Mouse (Mus musculus) right cerebral cortex, postnatal 14 days (tissue): Measurements from ENCODE around the gene 1700028P14Rik.
A peak's percentile ranks its signal among the peaks of the same experiment; 100 is the strongest.
"Not testable (repeated sequence)": the region's sequence is repeated elsewhere in the genome, so short reads cannot be mapped to it uniquely, and the experiment has no call there.

Experiments used
- DNase-seq: peaks from one replicate; pipeline ENCODE4 v3.0.0; 2022

1700028P14Rik gene

DNA sequence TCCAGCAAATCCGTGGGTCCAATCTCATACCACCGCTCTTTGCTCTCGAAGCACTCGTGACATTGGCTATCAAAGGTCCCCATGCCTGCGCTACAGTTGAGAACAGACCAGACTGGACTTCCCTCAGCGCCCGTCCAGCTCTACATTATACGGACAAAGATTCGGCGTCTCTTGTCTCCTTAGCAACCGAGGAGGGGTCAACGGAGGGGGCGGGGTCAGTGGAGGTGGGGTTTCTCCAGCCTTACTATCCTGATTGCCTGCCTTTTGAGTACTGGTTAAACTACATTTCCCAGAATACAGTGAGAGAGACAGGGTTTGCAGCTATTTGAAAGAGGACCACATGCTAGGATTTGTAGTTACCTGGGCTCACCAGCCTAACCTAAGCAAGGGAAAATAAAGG is at the start of gene 1700028P14Rik:
Gene 1700028P14Rik (minus strand): TSS at position 169 of the 400 bp plus-strand sequence.
- peak; percentile 65 for DNase-seq

DNA sequence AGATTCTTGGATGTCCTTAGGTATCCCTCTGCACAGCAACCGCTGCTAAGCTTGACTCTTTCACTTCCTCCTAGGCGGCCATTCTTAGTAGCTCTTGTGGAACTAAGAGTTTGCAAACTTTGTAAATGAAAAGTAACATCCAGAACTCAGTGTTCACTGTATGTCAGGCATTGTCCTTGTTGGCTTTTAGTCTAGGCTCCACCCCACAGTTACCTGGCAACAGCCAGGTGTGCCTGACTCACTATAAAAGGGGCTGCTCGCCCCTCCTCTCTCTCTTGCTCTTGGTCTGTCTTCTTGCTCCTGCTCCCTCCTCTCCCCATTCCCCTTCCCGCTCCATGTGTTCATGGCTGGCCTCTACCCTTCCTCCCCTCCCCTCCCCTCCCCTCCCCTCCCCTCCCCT is 46.5 kb upstream of the 1700028P14Rik start:
- DNase-seq = no peak

DNA sequence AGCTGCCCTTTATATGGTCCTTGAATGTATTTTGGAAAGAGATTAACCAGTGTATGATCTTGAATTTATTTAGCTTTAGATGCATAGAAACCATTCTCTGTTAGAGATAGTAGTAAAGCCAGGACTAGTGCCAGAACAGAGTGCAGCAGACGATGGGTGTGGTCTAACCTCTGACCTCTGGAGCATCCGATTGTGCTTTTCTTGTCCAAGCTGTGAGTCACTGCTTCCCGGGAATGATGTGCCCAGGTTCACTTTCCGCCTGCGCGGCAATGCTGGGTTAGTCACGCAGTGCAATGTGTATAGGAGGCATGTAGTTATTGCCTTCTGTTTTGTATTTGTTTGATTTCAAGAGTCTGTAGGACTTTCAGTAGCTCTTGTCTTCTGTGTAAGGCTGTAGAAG is 45.8 kb upstream of the 1700028P14Rik start:
- no peak for DNase-seq

DNA sequence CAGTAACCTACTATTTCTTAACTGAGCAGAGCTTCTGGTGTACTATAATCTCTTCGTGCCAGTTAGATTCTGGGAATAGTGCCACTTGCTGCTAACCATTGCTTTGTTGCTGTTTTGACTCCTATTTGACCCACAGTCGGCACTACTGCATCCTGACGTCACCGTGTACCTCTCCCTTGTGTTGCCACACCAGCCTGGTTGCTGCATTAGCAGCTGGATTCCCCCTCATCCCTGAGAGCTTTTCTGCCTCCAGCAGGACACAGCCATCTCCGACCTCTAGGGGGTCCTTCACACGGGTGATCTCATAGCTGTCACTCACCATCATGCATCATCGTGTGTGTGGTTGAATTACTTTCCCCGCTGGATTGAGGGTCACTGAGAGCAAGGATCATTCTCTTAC is 45.2 kb upstream of the 1700028P14Rik start:
- DNase-seq = no peak

DNA sequence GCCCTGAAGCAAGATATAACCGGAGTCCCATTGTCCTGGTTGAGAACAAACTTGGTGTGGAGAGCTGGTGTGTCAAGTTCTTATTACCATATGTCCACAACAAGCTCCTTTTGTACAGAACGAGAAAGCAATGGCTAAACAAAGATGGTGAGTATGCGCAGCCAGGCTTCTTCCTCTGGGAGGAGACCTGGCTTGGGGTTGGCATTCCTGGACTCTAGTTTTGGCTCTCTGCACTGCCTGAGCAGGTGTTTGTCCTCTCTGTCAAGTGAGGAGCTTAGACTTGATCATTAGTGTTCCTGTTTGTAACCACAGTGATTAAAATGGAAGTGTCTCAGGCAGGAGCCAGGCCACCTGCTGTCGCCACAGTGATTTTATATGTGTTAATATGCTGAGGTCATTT is 41.7 kb upstream of the 1700028P14Rik start:
- no peak for DNase-seq

DNA sequence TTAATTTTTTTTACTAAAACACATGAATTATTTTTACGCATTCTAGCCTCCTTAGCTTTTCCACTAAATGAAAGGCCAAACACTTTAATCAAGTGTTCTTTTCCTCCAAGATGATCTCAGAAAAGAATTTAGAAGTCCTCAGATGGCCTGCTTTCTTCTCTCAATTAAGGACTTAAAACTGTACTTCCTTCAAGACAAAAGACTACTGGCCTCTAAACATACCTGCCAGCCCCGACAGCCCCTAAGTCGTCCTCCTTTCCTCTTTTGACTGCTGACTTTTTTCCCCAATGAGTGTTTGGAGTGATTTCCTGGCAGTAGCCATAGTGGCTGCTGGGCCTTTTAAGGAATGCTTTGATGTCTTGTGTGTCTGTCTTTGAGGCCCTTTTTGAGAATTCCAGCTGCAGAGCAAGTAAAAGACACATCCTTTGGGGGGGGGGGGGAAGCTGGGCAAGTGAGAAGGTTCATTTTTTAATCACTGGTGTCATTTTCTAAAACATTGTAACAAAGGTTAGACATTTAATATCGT is 35.9 kb upstream of the 1700028P14Rik start:
- DNase-seq = no peak

DNA sequence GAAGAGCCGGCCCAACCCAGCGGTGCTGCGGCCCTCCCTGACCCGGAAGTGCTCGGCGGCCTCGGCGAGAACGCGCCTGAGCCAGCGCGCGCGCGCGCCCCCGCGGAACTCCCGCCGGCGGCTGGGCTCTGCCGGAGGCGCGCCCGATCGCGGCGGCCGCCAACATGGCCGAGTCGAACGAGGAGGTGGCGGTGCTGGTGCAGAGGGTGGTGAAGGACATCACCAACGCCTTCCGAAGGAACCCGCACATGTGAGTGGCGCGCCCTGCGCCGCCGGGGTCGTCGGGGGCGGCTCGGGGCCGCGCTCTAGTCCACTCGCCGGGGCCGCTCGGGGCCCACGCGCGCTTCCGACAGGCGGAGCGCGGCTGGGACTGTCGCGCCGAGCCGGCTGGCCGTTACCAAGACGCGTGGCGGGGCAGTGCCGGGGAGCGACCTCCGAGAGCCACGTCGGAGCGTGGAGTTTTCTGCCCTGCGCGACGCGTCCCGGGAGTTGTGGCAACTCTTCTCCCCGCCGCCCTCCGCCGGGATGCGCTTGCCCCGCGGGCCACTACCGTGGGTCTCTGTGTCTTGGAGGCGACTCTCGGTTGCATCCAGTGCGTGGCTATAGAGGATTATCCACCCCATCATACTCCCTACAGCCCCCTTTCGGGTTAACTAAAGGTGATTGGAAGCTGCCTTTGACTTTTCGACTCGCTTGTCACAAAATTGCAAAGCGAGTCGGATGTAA is 34.8 kb upstream of the 1700028P14Rik start, which contains the start of gene Ptar1:
Gene Ptar1 (plus strand): TSS at position 134 of the 726 bp plus-strand sequence.
- DNase-seq = peak; percentile 88

DNA sequence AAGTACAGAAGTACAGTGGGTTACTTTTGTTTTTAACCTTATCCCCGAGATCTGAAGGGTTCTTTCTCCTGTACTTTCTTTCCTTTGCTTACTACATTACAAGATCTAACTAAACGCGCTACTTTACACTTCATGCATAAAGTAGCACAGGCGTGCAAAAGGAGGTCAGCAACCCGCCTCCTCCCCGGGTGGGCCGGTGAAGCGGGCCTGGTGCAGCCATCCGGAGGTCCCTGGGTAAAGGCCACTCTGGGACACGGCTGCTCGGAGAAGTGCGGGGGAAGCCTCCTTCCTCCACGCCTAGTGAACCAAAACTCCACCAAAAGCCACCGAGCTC is 34.3 kb upstream of the 1700028P14Rik start:
- DNase-seq = no peak

DNA sequence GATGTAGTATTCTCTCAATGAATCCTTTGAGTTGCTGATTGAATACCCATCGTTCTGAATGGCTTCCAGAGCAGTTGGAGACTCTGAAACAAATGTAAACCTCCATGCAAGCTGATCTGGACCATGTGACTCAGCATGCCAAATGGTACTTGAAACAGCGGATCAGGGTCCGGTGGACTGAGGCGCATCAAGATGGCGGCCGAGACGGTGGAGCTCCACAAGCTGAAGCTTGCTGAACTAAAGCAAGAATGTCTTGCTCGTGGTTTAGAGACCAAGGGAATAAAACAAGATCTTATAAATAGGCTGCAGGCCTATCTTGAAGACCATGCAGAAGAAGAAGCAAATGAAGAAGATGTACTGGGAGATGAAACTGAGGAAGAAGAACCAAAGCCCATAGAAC is 23.0 kb upstream of the 1700028P14Rik start:
- DNase-seq = not testable (repeated sequence)

DNA sequence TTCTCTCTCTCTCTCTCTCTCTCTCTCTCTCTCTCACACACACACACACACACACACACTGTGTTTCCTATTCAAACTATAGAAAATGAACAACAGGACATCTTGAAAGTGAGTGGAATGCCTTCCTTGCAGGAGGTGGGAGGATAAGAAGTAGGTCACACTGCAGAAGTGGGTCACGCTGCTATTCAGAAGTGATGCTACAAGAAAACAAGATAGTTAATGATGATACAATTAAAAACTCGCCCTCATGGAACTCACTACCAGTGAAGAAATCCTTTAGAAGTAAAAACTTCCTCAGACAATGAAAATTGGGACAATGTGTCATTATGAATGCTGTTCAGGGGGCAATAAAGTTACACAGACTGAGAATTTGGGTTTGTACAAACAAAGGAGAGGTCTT is 20.4 kb upstream of the 1700028P14Rik start:
- no peak for DNase-seq

DNA sequence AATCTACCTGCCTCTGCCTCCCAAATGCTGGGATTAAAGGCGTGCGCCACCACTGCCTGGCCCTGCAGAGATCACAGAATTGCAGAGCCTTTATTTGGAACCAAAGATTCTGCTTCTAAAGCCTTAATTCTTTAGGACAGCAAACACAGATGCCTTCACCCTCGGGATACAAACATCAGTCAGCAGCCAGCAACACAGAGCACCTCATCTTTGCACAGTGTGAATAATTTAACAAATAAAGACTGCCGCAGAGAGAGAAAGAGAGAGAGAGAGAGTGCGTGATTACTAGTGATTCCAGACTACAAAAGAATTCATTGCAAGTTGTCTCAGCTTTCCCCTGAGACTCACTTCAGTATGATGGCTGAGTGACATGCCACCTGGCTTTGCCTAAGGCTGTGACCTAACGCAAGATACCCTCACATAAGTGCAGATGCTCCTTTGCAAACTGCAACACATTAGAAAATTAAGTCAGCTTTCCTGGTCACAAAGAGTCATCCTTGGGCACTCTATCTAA is 15.6 kb upstream of the 1700028P14Rik start:
- no peak for DNase-seq

DNA sequence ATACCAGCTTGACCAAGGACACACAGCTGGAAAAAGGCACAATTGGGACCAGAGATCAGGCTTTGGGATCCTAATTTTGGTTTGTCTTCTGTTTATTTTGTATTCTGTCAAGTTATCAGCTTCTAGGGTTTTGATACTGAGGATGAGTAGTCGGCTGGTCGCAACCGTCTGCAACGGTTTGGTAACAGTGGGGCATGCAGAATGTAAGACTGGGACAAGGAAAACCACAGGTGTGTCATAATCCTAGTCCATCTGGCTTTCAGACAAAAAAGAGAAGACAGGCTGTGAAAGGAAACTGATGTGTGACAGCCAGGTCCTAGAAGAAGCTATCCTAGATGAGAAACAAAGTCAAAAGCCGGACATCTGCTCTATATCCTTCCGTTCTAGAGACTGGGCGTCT is 11.5 kb upstream of the 1700028P14Rik start:
- DNase-seq = no peak

DNA sequence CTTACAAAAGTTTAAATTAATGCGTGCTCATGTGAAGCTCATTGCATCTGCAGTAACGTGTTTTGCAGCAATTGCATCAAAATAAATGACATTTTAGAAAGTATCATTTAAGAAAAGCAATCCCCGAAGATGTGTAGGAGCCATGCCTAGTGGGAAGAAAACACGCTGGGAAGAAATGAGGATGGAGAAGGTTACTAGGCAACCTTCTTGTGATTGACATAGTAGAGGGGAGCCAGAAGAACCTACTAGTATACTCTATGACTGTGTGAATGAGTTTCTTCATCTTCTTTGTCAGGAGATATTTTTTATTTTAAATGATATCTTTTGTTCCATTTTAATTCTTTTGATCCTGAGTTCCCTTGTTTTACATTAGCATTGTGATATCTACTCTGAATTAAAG is 5.7 kb upstream of the 1700028P14Rik start:
- DNase-seq = no peak

DNA sequence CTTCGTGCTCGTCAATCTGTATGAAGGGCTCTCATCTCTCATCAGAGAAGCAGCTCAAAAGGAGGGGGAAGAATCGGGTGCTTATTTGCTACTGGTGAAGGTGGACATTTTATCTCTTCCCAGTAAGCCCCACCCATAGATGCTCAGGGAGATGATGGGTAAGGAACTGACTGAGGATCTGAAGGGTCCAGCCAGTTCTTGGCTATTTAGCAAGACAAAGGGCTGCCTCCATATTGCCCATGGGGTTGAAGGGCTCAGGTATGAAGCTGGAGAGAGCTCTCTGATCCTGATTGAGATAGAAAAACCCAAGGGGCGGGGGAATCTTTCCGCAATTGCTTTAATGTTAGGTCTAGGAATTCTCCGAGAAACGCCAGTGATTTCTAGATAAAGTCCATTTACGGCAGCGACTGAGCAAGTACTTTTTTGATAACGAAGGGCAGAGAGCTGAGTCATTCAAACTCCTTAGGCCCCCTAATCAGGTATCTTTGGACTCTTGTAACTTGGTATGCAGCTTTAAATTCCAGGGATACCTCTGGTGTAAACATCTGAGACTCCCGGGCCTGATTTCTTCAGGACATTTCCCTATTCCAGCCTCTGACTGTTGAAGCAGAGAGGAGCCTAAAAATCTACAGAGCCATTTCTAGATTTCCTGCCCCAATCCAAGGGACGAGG is 4.8 kb upstream of the 1700028P14Rik start:
- DNase-seq = no peak

DNA sequence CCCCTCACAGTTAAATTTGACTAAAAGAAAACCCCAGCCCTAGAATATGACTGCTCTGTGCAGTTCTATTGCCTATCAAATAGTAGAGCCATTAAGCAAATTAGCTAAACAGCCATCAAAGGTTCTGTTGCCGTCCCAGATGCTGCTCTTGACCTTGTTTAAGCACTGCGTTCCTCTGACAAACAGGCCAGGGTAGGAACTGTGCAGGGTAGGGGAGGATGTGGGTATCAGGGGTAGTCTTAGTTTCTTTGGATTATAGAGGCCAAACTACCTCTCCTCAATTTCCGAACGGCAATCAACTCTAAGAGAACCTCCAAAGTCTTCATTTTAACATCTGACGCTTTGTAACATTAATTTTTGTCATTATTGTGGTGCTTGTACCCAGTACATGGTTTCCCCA is 542 bp upstream of the 1700028P14Rik start:
- no peak for DNase-seq

DNA sequence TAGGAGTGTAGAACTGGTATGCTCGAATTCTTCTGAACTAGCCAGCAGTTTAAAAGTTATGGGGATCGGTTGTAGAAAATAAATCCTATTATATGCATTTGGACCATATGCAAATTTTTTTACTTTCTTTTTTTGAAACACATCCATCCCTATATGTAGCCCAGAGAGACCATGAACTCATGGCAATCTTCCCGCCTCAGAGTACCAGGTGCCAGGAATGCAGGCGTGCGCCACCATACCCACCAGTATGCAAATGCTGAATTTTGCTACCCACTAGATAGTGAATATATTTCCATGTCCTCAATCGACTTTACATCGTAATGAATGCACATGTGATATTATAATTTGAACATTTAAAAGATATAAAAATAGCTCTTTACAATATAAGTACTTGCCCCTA is 5.3 kb downstream of the 1700028P14Rik start:
- DNase-seq = peak; percentile 28

DNA sequence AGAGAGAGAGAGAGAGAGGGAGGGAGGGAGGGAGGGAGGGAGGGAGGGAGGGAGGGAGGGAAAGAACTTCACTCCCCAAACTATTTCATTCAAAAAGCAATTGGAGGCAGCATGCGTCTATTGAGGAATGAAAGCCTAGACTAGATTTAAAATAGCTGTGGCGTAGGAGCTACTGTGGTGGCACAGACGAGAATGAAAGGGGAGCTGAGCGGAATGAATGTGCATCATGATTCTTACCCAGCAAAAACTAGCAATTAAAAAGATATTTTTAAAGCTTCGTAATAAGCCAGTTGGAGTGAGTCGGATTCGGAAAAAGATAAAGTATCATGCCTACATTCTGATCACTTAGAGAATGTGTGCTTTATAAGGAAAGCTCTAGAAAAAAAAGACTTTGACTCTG is 7.3 kb downstream of the 1700028P14Rik start:
- no peak for DNase-seq

DNA sequence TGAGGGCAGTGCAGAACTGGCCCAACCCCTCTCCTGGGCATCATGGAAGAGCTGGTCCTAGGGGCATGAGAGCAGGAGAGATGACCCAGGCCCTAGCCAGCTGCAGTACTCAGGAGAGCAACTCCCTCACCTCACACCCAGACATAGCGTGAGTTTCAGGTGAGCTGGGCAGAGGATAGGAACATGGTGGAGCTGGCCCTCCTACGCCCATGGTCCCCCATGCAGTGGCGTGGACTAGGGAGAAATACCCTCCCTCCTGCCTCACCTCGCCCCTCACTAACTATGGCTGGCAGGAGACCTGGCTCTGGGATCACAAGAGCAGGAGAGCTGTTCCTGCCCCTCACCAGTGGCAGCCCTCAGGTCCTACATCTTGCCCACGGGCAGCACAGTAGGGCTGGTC is 8.8 kb downstream of the 1700028P14Rik start:
- DNase-seq = no peak

DNA sequence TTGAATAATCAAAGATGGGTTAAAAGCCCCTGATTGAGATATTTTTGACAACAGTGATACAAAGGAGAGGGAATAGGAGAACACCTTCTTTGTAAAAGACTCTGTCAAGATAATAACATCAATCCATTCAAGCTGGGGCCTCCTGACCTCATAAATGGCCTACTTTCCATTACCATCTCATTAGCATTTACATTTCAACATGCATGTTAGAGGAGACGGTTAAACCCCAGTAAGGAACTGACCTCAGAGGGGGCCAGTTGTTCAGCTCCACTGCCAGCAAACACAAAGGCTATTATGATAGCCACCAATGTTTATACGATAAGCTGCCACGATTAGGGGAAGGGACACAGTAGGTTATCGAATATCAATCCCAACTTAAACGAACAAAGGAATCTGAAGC is 15.8 kb downstream of the 1700028P14Rik start:
- DNase-seq = no peak

DNA sequence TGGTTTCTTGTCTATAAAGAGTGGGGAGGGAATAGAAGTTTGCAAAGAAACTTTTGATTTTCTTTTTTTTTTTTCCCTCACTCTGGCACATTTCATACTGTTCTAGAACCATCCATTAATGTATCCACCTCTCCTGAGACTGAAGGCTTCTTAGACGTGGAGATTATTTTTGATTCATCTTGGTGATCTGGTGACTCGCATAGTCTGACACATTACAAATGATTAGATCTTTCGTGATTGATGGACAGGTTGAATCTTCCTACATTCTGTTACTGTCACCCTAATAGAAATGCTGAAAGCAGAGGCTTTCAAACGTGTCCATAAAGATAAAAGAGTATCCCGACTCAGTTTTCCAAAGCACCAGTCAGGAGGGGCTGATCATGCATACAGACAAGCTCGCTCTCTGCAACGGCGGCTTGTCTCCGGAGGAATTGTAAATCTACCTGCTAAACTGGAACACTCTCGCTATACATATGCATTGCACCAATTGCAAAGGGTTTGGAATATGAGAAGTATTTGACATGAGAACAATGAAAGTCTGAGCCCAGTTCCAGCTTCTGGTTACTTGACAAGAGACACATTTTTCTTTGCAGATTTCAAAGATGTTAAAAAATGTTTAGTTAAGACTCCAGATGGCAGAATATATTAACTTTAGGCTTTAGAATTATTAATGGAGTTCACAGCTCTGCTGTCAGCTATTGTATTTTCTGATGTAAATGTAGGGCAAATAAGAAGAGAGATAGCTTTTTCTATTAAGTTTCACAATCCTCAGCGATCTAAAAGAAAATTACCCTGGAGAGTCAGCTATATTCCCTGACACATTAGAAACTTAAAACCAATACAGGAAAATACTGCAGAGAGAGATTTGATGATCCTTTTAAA is 20.8 kb downstream of the 1700028P14Rik start:
- DNase-seq = no peak

DNA sequence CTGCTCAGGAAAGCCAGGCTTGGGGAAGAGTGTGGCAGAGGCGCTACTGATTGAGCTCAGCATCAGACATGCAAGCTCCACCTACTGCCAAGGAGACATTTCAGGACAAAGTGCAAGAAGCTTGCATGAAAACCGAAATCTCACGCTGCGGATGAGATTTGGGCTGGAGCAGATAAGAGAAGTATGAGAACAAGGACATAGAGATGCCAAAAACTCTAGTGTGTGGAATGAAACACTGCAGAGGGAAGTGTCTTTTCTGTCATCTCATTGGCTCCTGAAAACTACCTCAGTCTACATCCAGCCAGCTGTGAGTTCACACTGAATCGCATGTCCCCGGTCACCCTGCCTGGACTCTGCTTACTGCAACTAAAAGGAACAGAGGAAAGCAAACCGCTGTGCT is 38.3 kb downstream of the 1700028P14Rik start:
- no peak for DNase-seq

DNA sequence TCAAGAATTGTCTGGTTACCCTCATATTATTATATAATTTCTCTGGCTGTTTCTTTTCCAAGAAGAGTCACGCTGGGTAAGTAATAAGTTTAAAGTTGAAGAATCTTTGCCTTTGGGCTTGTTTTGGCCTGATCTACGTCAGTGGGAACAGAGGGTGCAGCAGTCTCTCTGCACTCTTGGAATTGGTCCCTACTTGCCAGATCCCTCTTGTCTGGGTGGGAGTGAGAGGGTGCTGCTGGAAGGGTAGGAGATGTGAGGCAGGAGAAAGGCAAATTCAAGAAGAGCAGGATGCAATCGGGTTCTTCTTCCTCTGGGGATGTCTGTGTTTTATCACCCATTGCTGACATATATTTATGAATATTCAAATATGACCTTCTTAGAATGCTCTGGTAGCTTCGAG is 42.9 kb downstream of the 1700028P14Rik start:
- DNase-seq = no peak

DNA sequence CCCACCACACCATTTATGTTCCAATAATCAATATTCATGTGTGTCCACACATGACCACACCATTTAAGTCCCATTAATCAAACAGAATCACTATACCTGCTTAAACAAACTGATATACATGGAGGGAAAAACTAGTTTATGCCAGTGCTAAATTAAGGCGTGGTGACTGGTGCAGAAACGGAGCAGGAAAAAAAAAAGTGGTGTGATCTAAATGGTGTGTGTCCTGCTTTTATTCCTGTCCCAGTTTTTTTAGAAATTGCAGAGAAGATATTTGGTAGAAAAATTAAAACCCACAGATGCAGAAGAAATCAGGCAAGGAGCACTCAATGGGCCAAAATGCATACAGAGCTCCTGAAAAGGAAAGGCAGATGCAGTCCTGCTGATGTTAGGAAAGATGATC is 44.7 kb downstream of the 1700028P14Rik start:
- no peak for DNase-seq
